ENCODE assay signal across 8 mouse cellular contexts in the genomic region with DNA sequence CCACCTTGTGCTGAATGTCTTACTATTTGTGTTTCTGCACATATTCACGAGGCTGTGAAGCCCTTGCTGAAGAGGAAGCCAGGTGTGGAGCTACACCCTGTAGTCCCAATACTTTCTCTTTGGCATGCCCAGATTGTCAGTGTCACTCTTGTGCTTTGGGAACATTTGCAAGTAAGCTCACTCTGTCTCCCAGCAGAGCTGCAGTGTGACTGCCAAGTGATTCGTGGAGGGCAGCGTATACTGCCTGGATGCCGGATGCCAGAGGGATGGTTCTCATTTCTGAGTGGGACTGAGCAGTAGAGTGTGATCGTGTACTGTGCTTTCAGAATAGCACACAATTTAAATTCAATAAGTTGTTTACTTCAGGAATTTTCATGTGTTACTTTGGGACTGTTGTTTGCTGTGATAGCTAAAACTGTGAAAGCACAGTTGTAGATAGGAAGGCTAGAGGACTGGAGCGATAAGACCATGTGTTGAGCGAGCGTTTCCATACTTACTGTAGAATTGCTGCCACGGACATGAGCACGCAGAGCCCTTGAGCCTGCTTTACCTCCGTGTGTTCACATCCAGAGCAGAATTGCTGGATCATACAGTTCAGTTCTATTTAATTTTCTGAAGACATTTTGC.
DNase-seq lines count a peak whose midpoint lies in the region; ATAC-seq and TF ChIP-seq lines count a peak whose summit lies in the region.

No protein-coding gene starts in this region.

- 44% methylated on average over 11 of the region's 11 CpGs for WGBS in lung, embryonic 14.5 days
- 68% methylated on average over 11 of the region's 11 CpGs for WGBS in forebrain, embryonic 11.5 days
- 53% methylated on average over 11 of the region's 11 CpGs for WGBS in hindbrain, embryonic 12.5 days
- WGBS in liver, embryonic 16.5 days (ENCODE audit: insufficient replicate concordance), result 32% methylated on average over 11 of the region's 11 CpGs

- H3K9me3 ChIP-seq in lung, embryonic 14.5 days (ENCODE audit: low read depth, low read length), result no peaks in the 10 kb centered on the region
- no peaks in the 10 kb centered on the region for H3K9me3 ChIP-seq in forebrain, embryonic 11.5 days (ENCODE audit: control insufficient read depth, low read length)
- H3K9me3 ChIP-seq in hindbrain, embryonic 12.5 days (replicated peaks), result no peaks in the 10 kb centered on the region
- no peaks in the 10 kb centered on the region for H3K9me3 ChIP-seq in liver, embryonic 16.5 days (replicated peaks; ENCODE audit: control insufficient read depth, low read length)

- H3K27ac ChIP-seq in lung, embryonic 14.5 days (ENCODE audit: low read depth), result no peak overlapping the region
- peak overlapping the region; percentile 53; the same call in 1 of the 2 replicates for H3K27ac ChIP-seq in forebrain, embryonic 11.5 days (ENCODE audit: low read depth, low read length)
- peak overlapping the region; percentile 19 for H3K27ac ChIP-seq in hindbrain, embryonic 12.5 days
- H3K27ac ChIP-seq in liver, embryonic 16.5 days (ENCODE audit: low read length), result peak overlapping the region; percentile 96

- no peak overlapping the region for H3K4me3 ChIP-seq in lung, embryonic 14.5 days (ENCODE audit: low read depth, low read length)
- no peak overlapping the region for H3K4me3 ChIP-seq in forebrain, embryonic 11.5 days (ENCODE audit: low read depth, low read length)
- H3K4me3 ChIP-seq in hindbrain, embryonic 12.5 days, result no peak overlapping the region
- H3K4me3 ChIP-seq in liver, embryonic 16.5 days (ENCODE audit: low read depth, low read length), result peak overlapping the region; percentile 19

- no peak for ATAC-seq in lung, embryonic 14.5 days (ENCODE audit: insufficient read depth)
- ATAC-seq in forebrain, embryonic 11.5 days (replicated peaks; ENCODE audit: low FRiP score), result no peak
- ATAC-seq in hindbrain, embryonic 12.5 days (ENCODE audit: low FRiP score), result no peak
- ATAC-seq in liver, embryonic 16.5 days (ENCODE audit: low read depth), result no peak

- peak overlapping the region; percentile 25 for H3K9ac ChIP-seq in lung, embryonic 14.5 days
- peak overlapping the region; percentile 20; the same call in 1 of the 2 replicates for H3K9ac ChIP-seq in forebrain, embryonic 11.5 days (ENCODE audit: low read length)
- no peak overlapping the region for H3K9ac ChIP-seq in hindbrain, embryonic 12.5 days
- H3K9ac ChIP-seq in liver, embryonic 16.5 days (ENCODE audit: low read depth, low read length), result peak overlapping the region; percentile 22

- H3K36me3 ChIP-seq in lung, embryonic 14.5 days (ENCODE audit: insufficient read depth), result peaks cover 8% of the 10 kb centered on the region
- H3K36me3 ChIP-seq in forebrain, embryonic 11.5 days (ENCODE audit: control insufficient read depth, insufficient read depth, low read length), result no peaks in the 10 kb centered on the region
- peaks cover 16% of the 10 kb centered on the region; the same call in 1 of the 2 replicates for H3K36me3 ChIP-seq in hindbrain, embryonic 12.5 days
- H3K36me3 ChIP-seq in liver, embryonic 16.5 days (ENCODE audit: control insufficient read depth, insufficient read depth), result no peaks in the 10 kb centered on the region

- no peak for DNase-seq in lung, embryonic 14.5 days
- DNase-seq in lung, adult 18-20 months, result no peak
- no peak for DNase-seq in forebrain, embryonic 11.5 days (ENCODE audit: low spot score)
- DNase-seq in retina, embryonic 14.5 days (ENCODE audit: low spot score), result no peak
- no peak for DNase-seq in ovary, postnatal 36 days (ENCODE audit: low spot score)
- no peak for DNase-seq in kidney, adult 9 months

- H3K4me2 ChIP-seq in lung, embryonic 14.5 days, result peak overlapping the region; percentile 69
- peak overlapping the region; percentile 15; the same call in 1 of the 2 replicates for H3K4me2 ChIP-seq in forebrain, embryonic 11.5 days (ENCODE audit: low read depth, low read length, severe bottlenecking)
- H3K4me2 ChIP-seq in hindbrain, embryonic 12.5 days (replicated peaks), result peak overlapping the region; percentile 70
- H3K4me2 ChIP-seq in liver, embryonic 16.5 days (ENCODE audit: low read depth, low read length), result peak overlapping the region; percentile 92

- no peaks in the 10 kb centered on the region for H3K27me3 ChIP-seq in lung, embryonic 14.5 days (ENCODE audit: insufficient read depth, low read length)
- H3K27me3 ChIP-seq in forebrain, embryonic 11.5 days (ENCODE audit: control insufficient read depth, insufficient read depth, low read length), result no peaks in the 10 kb centered on the region
- H3K27me3 ChIP-seq in hindbrain, embryonic 12.5 days, result no peaks in the 10 kb centered on the region
- H3K27me3 ChIP-seq in liver, embryonic 16.5 days (ENCODE audit: control insufficient read depth, insufficient read depth, low read depth, low read length), result no peaks in the 10 kb centered on the region

- TF ChIP-seq CTCF in lung, embryonic 14.5 days (IDR thresholded peaks at IDR 0.05; ENCODE audit: low read depth), result no peak

- peaks cover 7% of the 10 kb centered on the region for H3K4me1 ChIP-seq in lung, embryonic 14.5 days (ENCODE audit: insufficient read depth)
- peaks cover 12% of the 10 kb centered on the region; the same call in 1 of the 2 replicates for H3K4me1 ChIP-seq in forebrain, embryonic 11.5 days (replicated peaks; ENCODE audit: control insufficient read depth, insufficient read depth, low read length)
- H3K4me1 ChIP-seq in hindbrain, embryonic 12.5 days, result peaks cover 50% of the 10 kb centered on the region
- peaks cover 48% of the 10 kb centered on the region for H3K4me1 ChIP-seq in liver, embryonic 16.5 days (ENCODE audit: control insufficient read depth, low read depth, low read length)

Comparison
In these comparisons a context has a peak if more than half of its experiments do, and no peak if none do; other contexts are left out.
1. H3K4me2 ChIP-seq: peak in every context shown above with its lines; median percentile 92 in liver, embryonic 16.5 days; 70 in hindbrain, embryonic 12.5 days; 69 in lung, embryonic 14.5 days; 15 in forebrain, embryonic 11.5 days.